Mouse (Mus musculus) olfactory bulb, adult 2 months (tissue): Measurements from ENCODE around the gene Tal1. TPM values are rescaled to one million over a fixed set of nuclear protein-coding genes. Genes with fewer than 3 reads are reported as not detected.

Experiments used
- H3K27ac ChIP-seq: fragments of 200-500 bp; 2 replicates; pipeline ENCODE4 v1.5.1; 2012; ENCODE audit warnings: low read depth, low read length; ENCODE audit not compliant: insufficient read depth
- H3K4me1 ChIP-seq: fragments of 200-500 bp; 2 replicates; pipeline ENCODE4 v1.6.1; 2012; ENCODE audit warnings: low read length; ENCODE audit not compliant: control insufficient read depth, insufficient read depth
- H3K4me3 ChIP-seq: fragments of 200-500 bp; 2 replicates; pipeline ENCODE4 v1.5.1; 2012; ENCODE audit warnings: mild to moderate bottlenecking, low read depth, low read length, moderate library complexity; ENCODE audit not compliant: insufficient read depth
- CTCF ChIP-seq: fragments of 200-500 bp; IDR thresholded peaks from 2 replicates; pipeline ENCODE4 v1.5.1; 2012; ENCODE audit warnings: low read depth, mild to moderate bottlenecking, low read length, moderate library complexity; ENCODE audit not compliant: insufficient read depth
- POLR2A ChIP-seq: fragments of 200-500 bp; IDR thresholded peaks from 2 replicates; pipeline ENCODE4 v1.6.1; 2012; ENCODE audit warnings: mild to moderate bottlenecking, low read depth, low read length, moderate library complexity; ENCODE audit not compliant: insufficient read depth
- WGBS: fragments of 180-500 bp; shearing (Covaris S2); methylation state at CpG from one replicate; pipeline ENCODE4 v1.1.7; 2018; 5-methylcytosine and 5-hydroxymethylcytosine counted together
- polyA plus RNA-seq: library from polyadenylated mRNA; stranded (reverse); fragments of >200 nt; gene quantifications from 2 replicates; pipeline ENCODE4 v1.2.4, GENCODE M21; 2012; ENCODE audit warnings: low replicate concordance; ENCODE audit not compliant: missing spikeins, insufficient read depth, insufficient read length

The Tal1 gene
- polyA plus RNA-seq, 1 experiment, result not detected

DNA sequence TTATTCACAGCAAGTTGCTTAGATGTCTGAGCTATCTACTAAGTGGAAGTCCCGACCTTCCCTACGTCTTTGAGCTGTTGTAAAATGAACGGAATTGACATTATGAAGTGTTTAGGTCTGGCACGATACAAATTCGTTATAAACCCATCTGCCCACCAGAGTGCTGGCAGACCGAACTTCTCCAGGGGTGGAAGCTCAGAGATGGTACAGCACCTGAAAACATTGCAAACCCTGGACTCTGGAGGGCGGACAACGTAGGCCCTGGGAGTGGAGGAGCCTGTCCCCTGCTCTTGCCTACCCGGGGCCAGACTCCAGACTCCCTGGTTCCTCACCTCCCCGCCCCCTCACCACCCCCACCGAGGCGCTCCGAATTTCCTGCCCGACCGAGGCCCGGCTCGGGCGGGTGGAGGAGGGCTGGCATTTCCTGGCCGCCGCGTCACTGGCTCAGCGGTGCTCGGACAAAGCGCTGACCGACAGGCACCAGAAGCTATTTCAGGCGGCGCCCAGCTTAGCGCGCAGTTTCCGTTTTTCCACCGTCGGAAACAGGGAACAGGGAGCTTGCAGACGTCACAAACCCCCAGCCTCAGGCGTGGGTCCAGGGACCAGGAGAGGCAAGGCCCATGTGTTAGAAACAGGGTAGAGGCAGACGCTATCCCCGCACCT lies 3.8 kb upstream of the Tal1 start:
- 3% methylated on average over 36 of the region's 36 CpGs for WGBS
- H3K27ac ChIP-seq, result no peak overlapping the region
- TF ChIP-seq POLR2A (no peak), CTCF (no peak)
- H3K4me3 ChIP-seq, result no peak overlapping the region
- H3K4me1 ChIP-seq, result peaks cover 8% of the 10 kb centered on the region

DNA sequence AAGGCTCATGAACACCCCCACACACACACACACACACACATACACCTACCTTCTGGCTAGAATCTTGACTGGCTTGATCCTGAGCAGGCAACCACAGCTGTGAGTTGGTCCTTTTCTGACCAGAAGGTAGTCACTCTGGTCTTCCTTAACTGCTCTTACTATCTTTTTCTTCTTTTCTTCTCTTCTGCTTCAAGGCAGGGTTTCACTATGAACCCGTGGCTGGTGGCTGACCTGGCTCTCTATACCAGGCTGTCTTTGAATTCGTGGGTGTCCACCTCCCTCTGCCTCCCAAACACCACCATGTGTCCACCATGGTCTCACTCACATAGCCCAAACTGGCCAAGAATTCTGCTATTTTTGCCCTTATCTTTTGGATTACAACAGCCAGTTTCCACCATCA lies 1.2 kb upstream of the Tal1 start:
- TF ChIP-seq CTCF (no peak), POLR2A (no peak)
- 11% methylated on average over 2 of the region's 2 CpGs for WGBS

GRCm38 (mm10) chr4:115055691-115056090 lies 535 bp upstream of the Tal1 start:
- H3K4me3 ChIP-seq, result no peak overlapping the region
- WGBS, result 30% methylated on average over 3 of the region's 3 CpGs
- TF ChIP-seq CTCF (no peak), POLR2A (no peak)
- H3K27ac ChIP-seq, result no peak overlapping the region
- H3K4me1 ChIP-seq, result peaks cover 8% of the 10 kb centered on the region

More for the DNA sequence above, 1.2 kb upstream of the Tal1 start:
- Histone ChIP-seq H3K27ac (no peak overlapping the region), H3K4me3 (no peak overlapping the region), H3K4me1 (peaks cover 8% of the 10 kb centered on the region)

- 0 out of 2 replicates have a peak overlapping the region, but pooled peaks have one; percentile 8 for H3K27ac ChIP-seq
- H3K4me3 ChIP-seq, result peak overlapping the region; percentile 22
- H3K4me1 ChIP-seq, result peaks cover 8% of the 10 kb centered on the region
- TF ChIP-seq CTCF, result no peak
- TF ChIP-seq POLR2A, result no peak
- 2% methylated on average over 48 of the region's 48 CpGs for WGBS
Measured at GRCm38 (mm10) chr4:115056921-115057673, 871 bp downstream of the Tal1 start.

- Histone ChIP-seq H3K4me1 (peaks cover 8% of the 10 kb centered on the region), H3K27ac (no peak overlapping the region), H3K4me3 (peak overlapping the region; percentile 10)
- WGBS, result 2% methylated on average over 33 of the region's 33 CpGs
- no peak for TF ChIP-seq POLR2A
- TF ChIP-seq CTCF, result no peak
Measured at GRCm38 (mm10) chr4:115057674-115058316, 1.6 kb downstream of the Tal1 start.

DNA sequence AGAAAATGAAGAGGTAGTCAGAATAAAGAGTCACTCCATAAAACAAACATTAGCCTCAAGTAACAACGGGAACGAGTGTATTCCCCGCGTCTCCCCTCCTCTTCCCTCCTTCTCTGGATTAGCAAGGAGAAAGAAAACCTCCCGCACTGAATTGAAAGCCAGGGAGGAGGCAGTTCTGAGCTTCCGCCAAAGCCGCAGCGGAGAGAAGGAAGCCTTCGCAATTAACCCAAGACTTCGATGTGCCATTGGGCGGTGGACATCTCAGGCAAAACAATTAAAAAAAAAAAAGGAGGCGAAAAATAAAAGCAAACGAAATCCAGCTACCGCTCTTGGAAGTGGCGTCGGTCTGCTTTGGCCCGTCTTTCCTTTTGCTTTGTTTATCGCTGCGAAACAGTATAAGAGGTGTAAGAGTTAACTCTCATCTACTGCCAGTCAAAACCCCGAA lies 2.1 kb downstream of the Tal1 start:
- WGBS, result 3% methylated on average over 20 of the region's 20 CpGs
- H3K4me3 ChIP-seq, result no peak overlapping the region
- peaks cover 14% of the 10 kb centered on the region for H3K4me1 ChIP-seq
- no peak for TF ChIP-seq POLR2A
- no peak for TF ChIP-seq CTCF
- H3K27ac ChIP-seq, result no peak overlapping the region

- Histone ChIP-seq H3K4me3 (no peak overlapping the region), H3K4me1 (peaks cover 17% of the 10 kb centered on the region), H3K27ac (no peak overlapping the region)
- TF ChIP-seq CTCF (no peak), POLR2A (no peak)
- 7% methylated on average over 23 of the region's 23 CpGs for WGBS
Measured at GRCm38 (mm10) chr4:115058871-115059590, 2.8 kb downstream of the Tal1 start.

GRCm38 (mm10) chr4:115059871-115060270 lies 3.6 kb downstream of the Tal1 start:
- TF ChIP-seq CTCF (no peak), POLR2A (no peak)
- 31% methylated on average over 12 of the region's 12 CpGs for WGBS
- Histone ChIP-seq H3K27ac (no peak overlapping the region), H3K4me1 (peaks cover 17% of the 10 kb centered on the region), H3K4me3 (no peak overlapping the region)
